Mouse (Mus musculus) myocyte (in vitro differentiated cells): Measurements from ENCODE around the gene Supt3. TPM values are rescaled to one million over a fixed set of nuclear protein-coding genes. Genes with fewer than 3 reads are reported as not detected.

Experiments
- H3K27me3 ChIP-seq: one replicate; pipeline ENCODE4 v1.6.1; 2011; ENCODE audit not compliant: control insufficient read depth, insufficient read depth, insufficient read length
- H3K36me3 ChIP-seq: one replicate; pipeline ENCODE4 v1.6.1; 2011; ENCODE audit not compliant: control insufficient read depth, insufficient read depth
- H3K4me2 ChIP-seq: one replicate; pipeline ENCODE4 v1.6.1; 2011; ENCODE audit warnings: low read depth, control low read depth
- H3K4me3 ChIP-seq: one replicate; pipeline ENCODE4 v1.5.1; 2011; ENCODE audit warnings: mild to moderate bottlenecking, control low read depth, moderate library complexity
- H3K79me2 ChIP-seq: one replicate; pipeline ENCODE4 v1.6.1; 2011; ENCODE audit not compliant: control insufficient read depth, insufficient read depth
- H3ac ChIP-seq: one replicate; pipeline ENCODE4 v1.6.1; 2011; ENCODE audit not compliant: control insufficient read depth, insufficient read length
- CEBPB ChIP-seq: IDR thresholded peaks from 2 replicates; pipeline ENCODE4 v1.6.1; 2011; ENCODE audit warnings: mild to moderate bottlenecking, moderate library complexity; ENCODE audit not compliant: poor library complexity, insufficient read depth, severe bottlenecking
- E2F4 ChIP-seq: IDR thresholded peaks from one replicate; pipeline ENCODE4 v1.6.1; 2011; ENCODE audit warnings: mild to moderate bottlenecking, control low read depth, moderate library complexity; ENCODE audit not compliant: insufficient read depth
- MAX ChIP-seq: IDR thresholded peaks from one replicate; pipeline ENCODE4 v1.6.1; 2011; ENCODE audit warnings: low read depth, mild to moderate bottlenecking, control low read depth
- MYOD1 ChIP-seq, 3 experiments: IDR thresholded peaks; one replicate each; pipeline ENCODE4 v1.6.1; 2011; ENCODE audit warnings: control low read depth in 2 of 3, low read depth in 2 of 3, mild to moderate bottlenecking in 2 of 3, moderate library complexity in 1 of 3; ENCODE audit not compliant: insufficient read length in 2 of 3, control insufficient read depth in 1 of 3
- MYOG ChIP-seq, 3 experiments: IDR thresholded peaks; one replicate each; pipeline ENCODE4 v1.6.1; 2011; ENCODE audit warnings: control low read depth in 2 of 3, low read depth in 2 of 3, mild to moderate bottlenecking in 2 of 3; ENCODE audit not compliant: insufficient read length in 2 of 3, control insufficient read depth in 1 of 3, insufficient read depth in 1 of 3
- POLR2A ChIP-seq: IDR thresholded peaks from one replicate; pipeline ENCODE4 v1.6.1; 2011; ENCODE audit warnings: low read depth, mild to moderate bottlenecking, control low read depth, moderate library complexity; ENCODE audit not compliant: insufficient read length
- POLR2AphosphoS2 ChIP-seq: IDR thresholded peaks from one replicate; pipeline ENCODE4 v1.6.1; 2011; ENCODE audit warnings: low read depth, control low read depth; ENCODE audit not compliant: insufficient read length
- REST ChIP-seq: IDR thresholded peaks from one replicate; pipeline ENCODE4 v1.6.1; 2011; ENCODE audit warnings: mild to moderate bottlenecking, control low read depth, moderate library complexity; ENCODE audit not compliant: insufficient read depth, insufficient read length
- SRF ChIP-seq: IDR thresholded peaks from one replicate; pipeline ENCODE4 v1.6.1; 2011; ENCODE audit warnings: low read depth; ENCODE audit not compliant: control insufficient read depth, insufficient read length
- TCF12 ChIP-seq: IDR thresholded peaks from one replicate; pipeline ENCODE4 v1.6.1; 2011; ENCODE audit warnings: mild to moderate bottlenecking, control low read depth; ENCODE audit not compliant: poor library complexity, insufficient read depth, severe bottlenecking
- TCF3 ChIP-seq: IDR thresholded peaks from one replicate; pipeline ENCODE4 v1.6.1; 2011; ENCODE audit warnings: low read depth, control low read depth; ENCODE audit not compliant: insufficient read length
- USF1 ChIP-seq: IDR thresholded peaks from one replicate; pipeline ENCODE4 v1.6.1; 2011; ENCODE audit warnings: low read depth, mild to moderate bottlenecking, control low read depth, moderate library complexity
- polyA plus RNA-seq: library from polyadenylated mRNA; unstranded; fragments of >200 nt; fragmentation: generic; extraction: Trizol; gene quantifications from one replicate; pipeline ENCODE4 v1.2.1, GENCODE M21; 2012; ENCODE audit warnings: missing spikeins

Supt3 gene
- polyA plus RNA-seq, 1 experiment, result 30.9 TPM

DNA sequence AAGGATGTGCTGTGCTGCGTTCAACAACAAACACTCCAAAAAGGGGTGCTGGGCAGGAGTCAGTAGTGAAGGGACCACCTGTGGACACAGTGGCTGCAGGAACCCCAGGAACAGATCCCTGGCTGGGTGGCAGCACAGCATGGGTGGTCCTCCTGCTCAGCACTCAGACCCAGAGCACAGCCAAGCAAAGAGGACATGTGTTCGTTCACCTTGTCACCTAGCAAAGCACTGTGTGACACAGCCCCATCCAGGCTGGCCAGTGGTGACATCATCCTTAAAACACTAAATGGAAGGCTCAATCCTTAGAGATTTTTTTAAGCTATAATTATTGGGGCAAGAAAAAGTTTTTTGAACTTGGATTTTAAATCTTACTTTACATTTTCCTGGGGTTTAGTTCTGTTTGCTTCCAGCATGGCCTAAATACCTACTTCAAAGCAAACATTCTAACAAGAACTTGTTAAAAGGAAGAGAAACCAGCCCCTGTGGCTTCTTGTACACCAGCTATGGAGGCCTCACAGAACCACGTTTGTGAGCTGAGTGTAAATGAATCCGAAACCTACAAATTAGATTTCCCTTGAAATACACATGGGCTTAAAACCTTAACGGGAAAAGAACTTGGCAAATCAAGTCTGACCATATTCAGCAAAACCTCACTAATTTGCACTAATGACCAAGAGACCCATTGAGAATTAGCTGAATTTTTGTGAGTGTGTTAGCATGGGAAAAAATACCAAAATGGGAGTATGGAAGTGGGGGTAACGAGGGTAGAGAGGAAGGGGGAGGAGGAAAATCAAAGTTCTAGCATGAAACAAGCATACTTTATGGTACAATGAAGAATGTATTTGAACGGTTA is 295.8 kb downstream of the Supt3 start:
- Histone ChIP-seq H3K36me3 (no peaks in the 10 kb centered on the region), H3ac (no peak overlapping the region), H3K4me2 (no peak overlapping the region), H3K4me3 (no peak overlapping the region), H3K27me3 (no peaks in the 10 kb centered on the region), H3K79me2 (no peaks in the 10 kb centered on the region)
- no peak for TF ChIP-seq MAX
- TF ChIP-seq POLR2AphosphoS2, result no peak

- no peaks in the 10 kb centered on the region for H3K27me3 ChIP-seq
- no peak overlapping the region for H3K4me2 ChIP-seq
Observed at GRCm38 (mm10) chr17:45073348-45073634, 296.3 kb downstream of the Supt3 start.

GRCm38 (mm10) chr17:45073779-45074178 is 296.8 kb downstream of the Supt3 start:
- Histone ChIP-seq H3ac (no peak overlapping the region), H3K36me3 (no peaks in the 10 kb centered on the region), H3K27me3 (no peaks in the 10 kb centered on the region), H3K4me3 (no peak overlapping the region), H3K79me2 (no peaks in the 10 kb centered on the region), H3K4me2 (no peak overlapping the region)
- TF ChIP-seq SRF (no peak), USF1 (no peak), CEBPB (no peak), TCF12 (no peak), POLR2AphosphoS2 (no peak), MAX (no peak)

More at GRCm38 (mm10) chr17:45073348-45073634, 296.3 kb downstream of the Supt3 start:
- no peak for TF ChIP-seq POLR2A
- no peak for TF ChIP-seq TCF3
- no peak for TF ChIP-seq TCF12
- no peak for TF ChIP-seq MYOG (IDR thresholded peaks at IDR 0.05; ENCODE audit: control insufficient read depth in 1 of 3, insufficient read depth in 1 of 3, insufficient read length in 2 of 3, low read depth in 2 of 3)
- no peak for TF ChIP-seq REST
- no peak for TF ChIP-seq CEBPB
- TF ChIP-seq SRF, result no peak
- TF ChIP-seq USF1, result no peak
- no peak for TF ChIP-seq MYOD1 (IDR thresholded peaks at IDR 0.05; ENCODE audit: control insufficient read depth in 1 of 3, insufficient read length in 2 of 3, low read depth in 2 of 3)
- TF ChIP-seq MAX, result no peak
- TF ChIP-seq E2F4, result no peak
- no peak for TF ChIP-seq POLR2AphosphoS2
- Histone ChIP-seq H3K4me3 (no peak overlapping the region), H3K36me3 (no peaks in the 10 kb centered on the region), H3K79me2 (no peaks in the 10 kb centered on the region), H3ac (no peak overlapping the region)

DNA sequence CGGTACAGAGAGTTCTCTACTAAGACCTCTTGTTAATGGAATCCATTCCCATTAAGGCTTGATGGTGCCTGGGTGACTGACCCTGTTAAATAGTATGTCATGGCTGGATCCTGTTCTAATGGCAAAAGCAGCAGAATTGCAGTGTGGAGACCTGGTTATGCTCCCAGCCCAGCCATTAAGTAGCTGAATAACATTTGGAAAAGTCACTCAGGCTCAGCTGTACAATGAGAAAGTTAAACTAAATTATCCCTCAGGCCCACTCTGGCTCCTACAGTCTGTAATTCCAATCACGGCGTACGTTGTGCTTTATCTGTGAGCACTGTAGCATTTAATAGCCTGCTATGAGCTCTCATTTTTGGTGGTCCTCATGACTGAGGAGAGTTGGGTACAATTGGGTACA is 300.0 kb downstream of the Supt3 start:
- no peaks in the 10 kb centered on the region for H3K27me3 ChIP-seq
- no peak overlapping the region for H3ac ChIP-seq
- TF ChIP-seq TCF12 (no peak), POLR2A (no peak), CEBPB (no peak), E2F4 (no peak), REST (no peak), MAX (no peak), MYOG (IDR thresholded peaks at IDR 0.05; ENCODE audit: control insufficient read depth in 1 of 3, insufficient read depth in 1 of 3, insufficient read length in 2 of 3, low read depth in 2 of 3) (no peak), TCF3 (no peak), USF1 (no peak), SRF (no peak), MYOD1 (IDR thresholded peaks at IDR 0.05; ENCODE audit: control insufficient read depth in 1 of 3, insufficient read length in 2 of 3, low read depth in 2 of 3) (no peak), POLR2AphosphoS2 (no peak)
- H3K4me2 ChIP-seq, result no peak overlapping the region
- no peaks in the 10 kb centered on the region for H3K79me2 ChIP-seq
- no peak overlapping the region for H3K4me3 ChIP-seq
- no peaks in the 10 kb centered on the region for H3K36me3 ChIP-seq

DNA sequence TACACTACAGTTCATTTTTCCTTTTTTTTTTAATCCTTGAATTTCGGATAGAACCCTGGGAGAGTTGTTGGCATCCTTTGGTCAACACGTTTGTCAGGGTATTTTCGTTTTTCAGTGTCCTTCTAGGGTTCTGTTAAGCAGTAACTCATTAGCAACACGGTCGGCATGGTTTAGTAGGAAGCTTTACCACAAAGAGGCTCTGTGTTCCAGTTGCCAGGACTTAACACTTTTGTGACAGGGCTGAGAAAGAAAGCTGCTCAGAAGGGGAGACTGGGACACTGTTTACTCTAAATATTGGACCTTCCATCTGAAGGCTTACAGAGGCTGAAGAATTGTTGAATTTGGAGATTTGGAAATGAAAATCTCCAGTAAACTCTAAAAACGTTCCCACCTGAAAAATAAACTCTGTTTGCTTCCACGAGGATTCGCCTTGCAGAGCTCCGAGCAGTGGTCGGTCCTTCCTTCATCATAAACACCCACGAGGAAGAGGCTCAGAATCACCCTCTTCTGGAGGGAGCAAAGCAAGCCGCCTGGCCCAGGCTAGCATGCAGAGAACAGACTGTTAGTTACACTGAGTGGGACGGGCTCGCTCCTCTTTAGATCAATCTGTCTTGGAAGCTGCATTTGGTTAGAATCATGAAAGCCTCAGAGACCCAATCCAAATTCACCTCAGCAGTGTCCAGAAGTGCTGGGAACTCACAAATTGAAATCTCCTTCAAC is 301.1 kb downstream of the Supt3 start:
- H3K79me2 ChIP-seq, result no peaks in the 10 kb centered on the region

More for the DNA sequence above, 301.1 kb downstream of the Supt3 start:
- no peak for TF ChIP-seq CEBPB
- TF ChIP-seq POLR2AphosphoS2, result no peak
- no peak for TF ChIP-seq TCF12
- no peak for TF ChIP-seq MYOD1 (IDR thresholded peaks at IDR 0.05; ENCODE audit: control insufficient read depth in 1 of 3, insufficient read length in 2 of 3, low read depth in 2 of 3)
- Histone ChIP-seq H3ac (no peak overlapping the region), H3K27me3 (no peaks in the 10 kb centered on the region), H3K36me3 (no peaks in the 10 kb centered on the region), H3K4me2 (no peak overlapping the region), H3K4me3 (no peak overlapping the region)
